Mouse (Mus musculus) stomach, postnatal 0 days (tissue): ENCODE data around the gene Dido1.

Experiments
- CTCF ChIP-seq: IDR thresholded peaks from 2 replicates; pipeline ENCODE4 v1.5.1; 2016; ENCODE audit warnings: antibody characterized with exemption, low read depth, mild to moderate bottlenecking, moderate library complexity
- EP300 ChIP-seq: optimal IDR thresholded peaks from 2 replicates; pipeline ENCODE3; 2016; ENCODE audit warnings: antibody characterized with exemption

GRCm38 (mm10) chr2:180689841-180690240, 20.0 kb downstream of the Dido1 start:
- TF ChIP-seq CTCF = no peak
- TF ChIP-seq EP300 = no peak
